In the genomic region with DNA sequence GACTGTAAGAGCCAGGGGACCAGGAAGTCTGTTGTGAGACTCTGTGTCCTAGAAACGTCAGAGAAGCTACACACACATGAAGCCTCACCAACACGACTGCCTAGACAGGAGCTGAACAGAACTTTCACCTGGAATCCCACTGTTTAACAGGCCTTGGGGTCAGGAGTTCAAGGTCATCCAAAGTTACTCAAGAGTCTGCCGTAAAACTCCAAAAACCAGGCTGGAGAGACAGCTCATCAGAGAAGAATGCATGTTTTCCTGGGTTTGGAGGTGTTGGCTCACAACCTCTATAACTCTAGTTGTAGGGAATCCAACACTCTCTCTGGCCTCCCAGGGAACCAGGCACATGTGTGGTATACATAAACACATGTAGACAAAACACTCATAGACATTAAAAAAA, we compare ENCODE assay signal across 18 mouse cellular contexts. TPM values are rescaled to one million over a fixed set of nuclear protein-coding genes. Genes with fewer than 3 reads are reported as not detected.
DNase-seq lines count a peak whose midpoint lies in the region; ATAC-seq and TF ChIP-seq lines count a peak whose summit lies in the region.
"Had no signal": no experiment of that assay in that cellular context is flagged by ENCODE, and none has a peak within 500 bp of the region (broad histone marks: within the 10 kb centered on the region; RNA-seq: fewer than 3 reads in every experiment).

No protein-coding gene starts in this region.

- peaks cover 45% of the 10 kb centered on the region for H3K4me1 ChIP-seq in forebrain, embryonic 10.5 days
- peaks cover 17% of the 10 kb centered on the region for H3K4me1 ChIP-seq in forebrain, embryonic 11.5 days (replicated peaks; ENCODE audit: control insufficient read depth, insufficient read depth, low read length)
- H3K4me1 ChIP-seq in forebrain, postnatal 0 days (ENCODE audit: insufficient read depth), result peaks cover 13% of the 10 kb centered on the region

- no peak overlapping the region for H3K4me2 ChIP-seq in forebrain, embryonic 11.5 days (ENCODE audit: low read depth, low read length, severe bottlenecking)
- no peak overlapping the region for H3K4me2 ChIP-seq in forebrain, postnatal 0 days (ENCODE audit: low read depth)
- H3K4me2 ChIP-seq: embryonic facial prominence, embryonic 15.5 days; heart, embryonic 11.5 days had no signal

- no peak overlapping the region for H3K4me3 ChIP-seq in forebrain, embryonic 10.5 days
- H3K4me3 ChIP-seq in forebrain, embryonic 11.5 days (ENCODE audit: low read depth, low read length), result no peak overlapping the region
- no peak overlapping the region for H3K4me3 ChIP-seq in layer of hippocampus, adult 2 months
- H3K4me3 ChIP-seq in forebrain, postnatal 0 days (ENCODE audit: low read depth, low read length), result no peak overlapping the region
- H3K4me3 ChIP-seq: embryonic facial prominence, embryonic 15.5 days; midbrain, embryonic 13.5 days; neural tube, embryonic 12.5 days had no signal

- no peak for TF ChIP-seq CTCF in layer of hippocampus, adult 2 months (conservative IDR thresholded peaks at IDR 0.05)
- no peak for TF ChIP-seq CTCF in forebrain, postnatal 0 days (IDR thresholded peaks at IDR 0.05; ENCODE audit: low read depth)

- H3K27ac ChIP-seq in forebrain, embryonic 10.5 days, result peak overlapping the region; percentile 90; the same call in 1 of the 2 replicates
- H3K27ac ChIP-seq in forebrain, embryonic 11.5 days (ENCODE audit: low read depth, low read length), result no peak overlapping the region
- peak overlapping the region; percentile 88 for H3K27ac ChIP-seq in layer of hippocampus, adult 2 months
- 0 out of 2 replicates have a peak overlapping the region, but pooled peaks have one; percentile 48 for H3K27ac ChIP-seq in forebrain, postnatal 0 days (ENCODE audit: low read depth, low read length)
- H3K27ac ChIP-seq: embryonic facial prominence, embryonic 15.5 days had no signal

- DNase-seq in forebrain, embryonic 10.5 days (ENCODE audit: extremely low spot score, low spot score), result no peak
- no peak for DNase-seq in forebrain, embryonic 11.5 days (ENCODE audit: low spot score)
- peak in 1 of 2 experiments; percentile 6 for DNase-seq in layer of hippocampus, adult 2 months (ENCODE audit: low spot score in 2 of 2)
- DNase-seq in layer of hippocampus, adult 18-20 months (ENCODE audit: low spot score in 2 of 2), result no peak
- DNase-seq in ES-CJ7 (ENCODE audit: low read depth, low spot score), result peak; percentile 70
- no peak for DNase-seq in forebrain, postnatal 0 days
- DNase-seq in heart, postnatal 4 days, result no peak
- no peak for DNase-seq in left cerebral cortex, postnatal 4 days
- DNase-seq: cerebellum, adult 9-11 months; gastrocnemius, postnatal 36 days; heart, postnatal 36 days; lung, adult 18-20 months; lung, postnatal 4 days had no signal

- peaks cover 98% of the 10 kb centered on the region for H3K36me3 ChIP-seq in forebrain, embryonic 10.5 days (replicated peaks)
- peaks cover 18% of the 10 kb centered on the region; the same call in 1 of the 2 replicates for H3K36me3 ChIP-seq in forebrain, embryonic 11.5 days (ENCODE audit: control insufficient read depth, insufficient read depth, low read length)
- peaks cover 70% of the 10 kb centered on the region for H3K36me3 ChIP-seq in forebrain, postnatal 0 days (ENCODE audit: insufficient read depth)
- H3K36me3 ChIP-seq: embryonic facial prominence, embryonic 15.5 days had no signal

- H3K9me3 ChIP-seq in forebrain, embryonic 10.5 days, result no peaks in the 10 kb centered on the region
- no peaks in the 10 kb centered on the region for H3K9me3 ChIP-seq in forebrain, embryonic 11.5 days (ENCODE audit: control insufficient read depth, low read length)
- H3K9me3 ChIP-seq in forebrain, postnatal 0 days (ENCODE audit: low read length), result no peaks in the 10 kb centered on the region
- H3K9me3 ChIP-seq: embryonic facial prominence, embryonic 15.5 days; midbrain, embryonic 13.5 days; neural tube, embryonic 12.5 days had no signal

- no peak for ATAC-seq in forebrain, embryonic 11.5 days (replicated peaks; ENCODE audit: low FRiP score)
- ATAC-seq in forebrain, postnatal 0 days, result no peak
- ATAC-seq: activated CD4-positive, CD25-positive, alpha-beta regulatory T cell, adult 4 months; midbrain, embryonic 13.5 days had no signal

- no peaks in the 10 kb centered on the region for H3K27me3 ChIP-seq in forebrain, embryonic 10.5 days (ENCODE audit: poor library complexity, severe bottlenecking)
- H3K27me3 ChIP-seq in forebrain, embryonic 11.5 days (ENCODE audit: control insufficient read depth, insufficient read depth, low read length), result no peaks in the 10 kb centered on the region
- H3K27me3 ChIP-seq in forebrain, postnatal 0 days (ENCODE audit: insufficient read depth, low read length), result no peaks in the 10 kb centered on the region
- H3K27me3 ChIP-seq: embryonic facial prominence, embryonic 15.5 days; midbrain, embryonic 13.5 days; neural tube, embryonic 12.5 days had no signal

- H3K9ac ChIP-seq in forebrain, embryonic 11.5 days (ENCODE audit: low read length), result no peak overlapping the region
- H3K9ac ChIP-seq in forebrain, postnatal 0 days, result no peak overlapping the region
- H3K9ac ChIP-seq: embryonic facial prominence, embryonic 15.5 days; neural tube, embryonic 12.5 days had no signal

- WGBS in forebrain, embryonic 10.5 days, result 89% methylated on average over 3 of the region's 3 CpGs
- WGBS in forebrain, embryonic 11.5 days, result 85% methylated on average over 3 of the region's 3 CpGs
- WGBS in forebrain, postnatal 0 days, result 68% methylated on average over 3 of the region's 3 CpGs

- intact Hi-C loops in left cerebral cortex, postnatal 4 days (cut with DNase I), result no loop called here

RNA-seq across cellular contexts. Expression of a gene that starts 19.4 kb away (rescaled TPM):
- polyA plus RNA-seq in forebrain, embryonic 10.5 days (2016; fragmentation: Nextera tagmentation; extraction: Ambion mirVana), result 121 and 123 TPM in 2 replicates
- polyA plus RNA-seq in forebrain, embryonic 11.5 days (2014; fragmentation: Nextera tagmentation; extraction: Ambion mirVana), result 184 and 193 TPM in 2 replicates
- 100 to 1,000 TPM; 473 to 514 TPM for total RNA-seq in layer of hippocampus, adult 2 months (2021)
- total RNA-seq in layer of hippocampus, adult 18-20 months (2021), result 100 to 1,000 TPM; 501 to 519 TPM
- 147 and 164 TPM in 2 replicates for total RNA-seq in forebrain, postnatal 0 days (2014; rRNA removed)
- 197 and 240 TPM in 2 replicates for polyA plus RNA-seq in forebrain, postnatal 0 days (2015; fragmentation: Nextera tagmentation; extraction: Ambion mirVana)
- total RNA-seq in heart, postnatal 4 days (2021), result 1 to 10 TPM; 5.0 to 7.1 TPM
- 100 to 1,000 TPM; 238 to 268 TPM for total RNA-seq in left cerebral cortex, postnatal 4 days (2021)

RNA-seq across cellular contexts. Expression of a gene that starts 38.9 kb away (rescaled TPM):
- 32.3 and 34.3 TPM in 2 replicates for polyA plus RNA-seq in forebrain, embryonic 10.5 days (2016; fragmentation: Nextera tagmentation; extraction: Ambion mirVana)
- polyA plus RNA-seq in forebrain, embryonic 11.5 days (2014; fragmentation: Nextera tagmentation; extraction: Ambion mirVana), result 37.9 and 43.4 TPM in 2 replicates
- total RNA-seq in layer of hippocampus, adult 2 months (2021), result 10 to 100 TPM; 40.8 to 44.2 TPM
- total RNA-seq in layer of hippocampus, adult 18-20 months (2021), result 10 to 100 TPM; 37.7 to 43.0 TPM
- total RNA-seq in forebrain, postnatal 0 days (2014; rRNA removed), result 58.2 and 61.2 TPM in 2 replicates
- polyA plus RNA-seq in forebrain, postnatal 0 days (2015; fragmentation: Nextera tagmentation; extraction: Ambion mirVana), result 54.9 and 62.3 TPM in 2 replicates
- total RNA-seq in heart, postnatal 4 days (2021), result 10 to 100 TPM; 43.4 to 48.0 TPM
- 10 to 100 TPM; 45.0 to 46.9 TPM for total RNA-seq in left cerebral cortex, postnatal 4 days (2021)

Comparison
In these comparisons a context has a peak if more than half of its experiments do, and no peak if none do; other contexts are left out.
1. RNA of a gene that starts 19.4 kb away (total RNA-seq): 501 to 519 TPM in layer of hippocampus, adult 18-20 months, 473 to 514 TPM in layer of hippocampus, adult 2 months, 238 to 268 TPM in left cerebral cortex, postnatal 4 days and 147 to 164 TPM in forebrain, postnatal 0 days; 5.0 to 7.1 TPM in heart, postnatal 4 days; every median in the first group is over 10 times any median in the second.